Mouse (Mus musculus) mesoderm, embryonic 11.5 days (tissue): ENCODE data around the gene Myof.
A peak's percentile ranks its signal among the peaks of the same experiment; 100 is the strongest.

Experiments
- DNase-seq: peaks from one replicate; pipeline ENCODE4 v3.0.0-alpha.2; 2012; ENCODE audit warnings: low read depth, low spot score

Myof gene

DNA sequence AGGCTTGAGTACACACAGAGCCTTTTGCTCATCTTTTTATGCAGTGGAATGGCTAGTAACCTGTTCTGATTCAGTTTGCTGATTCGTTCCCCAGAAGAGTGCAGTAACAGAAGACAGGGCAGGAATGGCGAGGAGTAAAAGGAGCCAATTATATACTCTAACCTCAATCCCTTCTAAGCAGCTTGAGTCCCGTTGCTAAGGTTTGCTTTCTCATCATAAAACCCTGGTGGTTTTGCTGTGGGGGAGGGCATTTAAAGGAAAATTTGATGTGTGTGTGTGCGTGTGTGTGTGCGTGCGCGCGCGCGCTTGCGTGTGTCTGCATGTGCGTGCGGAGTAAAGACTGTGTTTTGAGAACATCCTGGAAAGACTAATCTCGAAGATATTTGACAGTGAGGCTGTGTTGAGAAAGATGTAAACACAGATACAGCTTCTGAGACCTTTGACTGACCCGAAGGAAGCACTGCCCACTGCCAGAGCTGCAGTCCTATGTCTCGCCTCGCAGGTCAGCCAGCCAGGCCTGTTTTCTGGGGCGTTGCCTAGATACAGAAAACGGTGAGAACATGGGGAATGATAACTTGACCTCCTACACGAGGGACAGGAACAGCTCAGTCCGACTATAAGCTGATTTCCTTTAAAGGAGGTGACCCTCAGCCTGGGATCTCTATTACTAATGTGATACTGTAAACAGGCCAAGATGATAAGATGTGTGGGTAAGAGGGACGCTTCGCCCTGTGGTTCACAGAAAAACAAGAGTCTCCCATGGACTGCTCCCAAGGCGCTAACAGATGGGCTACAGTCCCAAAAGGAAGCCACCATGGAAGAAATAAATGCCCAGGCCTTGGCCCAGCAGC, 39.5 kb downstream of the Myof start:
- DNase-seq = no peak

DNA sequence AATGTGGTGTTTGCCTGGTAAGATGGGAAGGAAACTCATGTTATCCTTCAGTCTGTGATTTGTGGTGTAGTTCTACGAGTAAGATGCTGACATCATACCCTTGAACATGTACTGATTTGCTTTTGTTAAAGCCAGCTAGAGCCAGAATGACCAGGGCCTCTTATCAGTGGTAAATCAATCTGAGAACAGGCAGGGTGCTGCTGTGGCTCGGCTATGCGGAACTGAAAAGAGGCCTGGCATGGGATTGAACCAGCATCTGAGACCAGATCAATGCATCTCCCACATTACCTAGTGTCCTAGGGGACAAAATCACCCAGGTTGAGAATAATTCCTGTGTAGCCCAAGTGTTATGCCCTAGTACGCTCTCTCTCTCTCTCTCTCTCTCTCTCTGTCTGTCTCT, 40.6 kb downstream of the Myof start:
- DNase-seq = no peak

DNA sequence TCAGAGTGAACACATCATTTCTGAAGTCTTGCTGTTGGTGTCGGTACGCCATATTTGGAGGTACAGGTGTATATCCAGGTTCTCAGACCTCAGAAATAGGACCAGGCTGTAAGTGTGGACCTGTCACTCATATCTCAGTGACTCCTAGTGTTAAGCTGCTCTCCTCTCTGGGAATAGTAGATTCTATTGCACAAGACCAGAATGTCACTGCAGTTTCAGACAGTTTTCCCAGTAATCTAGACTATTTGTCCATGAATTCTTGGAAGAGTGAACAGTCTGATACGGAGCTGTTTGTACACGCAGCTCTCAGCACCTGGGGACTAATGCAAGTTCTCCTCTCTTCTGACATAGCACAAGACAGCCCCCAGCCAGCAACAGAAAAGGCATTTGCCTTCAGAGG, 42.4 kb downstream of the Myof start:
- no peak for DNase-seq

DNA sequence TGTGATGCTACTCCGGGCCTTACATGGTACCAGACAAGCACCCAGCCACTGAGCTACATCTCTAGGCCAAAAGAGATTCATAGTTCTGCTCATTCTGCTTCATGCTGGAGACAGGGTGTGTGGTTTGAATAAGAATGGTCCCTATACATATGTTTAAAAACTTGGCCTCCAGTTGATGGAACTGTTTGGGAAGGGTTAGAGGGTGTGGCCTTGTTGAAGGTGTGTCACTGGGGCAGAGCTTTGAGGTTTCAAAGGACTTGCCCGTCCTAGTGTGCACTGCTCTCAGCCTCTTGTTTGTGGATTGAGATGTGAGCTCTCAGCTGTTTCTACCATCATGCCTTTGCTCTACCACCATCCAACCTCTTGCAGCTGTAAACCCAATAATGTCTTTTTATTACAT, 43.4 kb downstream of the Myof start:
- no peak for DNase-seq

DNA sequence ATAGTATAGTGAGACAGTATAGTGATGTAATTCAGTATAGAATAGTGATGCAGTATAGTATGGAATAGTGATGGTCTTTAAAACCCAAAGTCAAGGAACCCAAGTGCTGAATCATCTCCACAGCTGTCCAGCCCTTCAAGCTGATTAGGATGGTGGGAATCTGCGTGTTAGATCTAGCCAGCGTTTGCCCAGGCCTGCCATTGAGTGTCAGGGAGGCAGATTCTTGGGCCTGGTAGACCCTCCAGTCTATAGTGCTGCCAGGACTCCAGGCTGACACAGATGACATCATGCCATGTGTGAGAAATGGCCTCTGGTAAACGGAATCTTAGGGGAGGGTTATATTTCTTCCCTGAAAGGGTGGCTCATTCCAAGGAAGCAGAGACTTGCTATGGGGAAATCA, 49.1 kb downstream of the Myof start:
- DNase-seq = no peak

DNA sequence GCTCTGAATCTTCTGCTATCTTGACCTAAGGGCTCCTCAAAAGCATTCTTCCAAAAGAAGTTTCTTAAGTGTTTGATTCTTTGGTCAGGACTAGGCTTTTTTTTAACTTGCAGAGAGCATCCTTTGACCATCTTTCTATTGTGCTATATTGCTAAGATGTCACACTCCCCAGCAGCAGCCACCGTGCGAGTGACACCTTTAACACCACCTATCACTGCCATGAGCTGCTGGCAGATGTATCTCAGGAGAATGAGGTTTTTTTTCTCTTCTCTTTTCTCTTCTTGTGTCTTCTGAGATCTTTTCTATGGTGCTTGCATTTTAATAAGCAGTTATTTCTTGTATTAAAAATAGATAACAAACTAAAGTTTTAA, 51.2 kb downstream of the Myof start:
- no peak for DNase-seq

DNA sequence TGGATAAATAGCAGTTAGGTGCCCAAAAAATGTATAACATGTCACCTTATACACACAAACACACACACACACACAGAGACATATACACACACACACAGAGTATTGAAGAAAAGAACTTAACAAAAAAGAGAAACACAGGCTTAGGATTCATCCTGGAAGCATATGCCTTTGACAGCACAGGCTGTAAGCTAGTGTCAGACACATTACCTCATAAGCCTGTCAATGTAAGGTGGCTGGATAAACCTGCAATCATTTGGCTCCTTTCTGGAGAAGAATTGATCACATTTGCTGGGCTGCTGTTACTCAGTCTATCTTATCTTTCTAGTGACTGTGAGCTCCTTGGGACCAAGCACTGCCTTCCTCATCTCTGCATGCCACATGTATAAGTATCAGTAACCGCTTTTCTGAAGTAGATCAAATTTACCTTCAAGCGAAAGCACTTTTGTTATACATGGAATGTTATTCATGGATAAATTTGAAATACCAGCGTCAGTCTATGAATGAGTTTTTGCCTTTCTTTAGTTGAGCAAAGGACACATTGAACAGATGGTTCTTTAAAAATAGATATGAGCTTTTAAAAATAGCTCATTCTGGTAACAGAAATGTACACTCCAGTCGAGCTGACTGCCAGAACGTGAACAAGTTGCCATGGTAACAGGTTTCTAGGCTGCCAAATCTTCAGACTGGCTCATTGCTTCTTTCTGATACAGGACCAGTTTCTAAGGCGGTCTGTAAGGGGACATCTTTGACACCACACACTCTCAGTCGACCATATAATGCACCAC, 51.8 kb downstream of the Myof start:
- DNase-seq = no peak

DNA sequence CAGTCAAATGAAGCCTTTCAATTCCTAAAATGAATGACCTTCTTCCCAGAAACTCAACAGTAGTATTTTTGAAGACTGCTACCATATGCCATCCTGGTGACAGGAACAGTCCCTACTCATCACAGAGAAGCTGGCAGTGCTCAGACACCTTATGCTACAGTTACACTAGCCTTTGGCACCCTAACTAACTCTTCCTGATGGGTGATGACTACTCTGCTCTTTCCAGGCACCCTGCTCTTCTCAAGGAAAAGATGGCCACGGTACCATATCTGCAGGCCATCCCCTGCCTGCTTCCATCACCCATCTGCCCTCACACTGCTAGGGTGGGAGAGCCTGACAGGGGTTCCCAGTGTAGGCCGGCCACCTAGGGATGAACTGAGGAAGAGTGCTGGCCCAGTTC, 53.4 kb downstream of the Myof start:
- no peak for DNase-seq

DNA sequence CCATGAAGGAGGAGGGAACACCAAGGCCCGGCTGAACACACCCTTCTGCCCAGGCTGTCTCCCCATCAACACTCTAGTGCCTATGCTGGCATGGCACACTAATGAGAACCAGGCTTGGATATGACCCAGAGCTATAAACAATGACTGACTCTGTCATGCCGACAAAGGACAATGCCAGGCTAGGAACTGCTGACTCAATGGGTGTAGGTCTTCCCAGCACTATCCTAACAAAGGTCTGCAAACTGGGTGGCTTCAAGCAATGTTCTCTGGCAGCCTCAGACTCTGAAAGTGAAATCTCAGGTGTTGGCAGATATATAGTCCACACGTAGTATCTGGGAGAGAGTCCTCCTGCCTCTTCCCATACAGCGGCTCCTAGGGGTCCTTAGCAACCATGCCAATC, 55.2 kb downstream of the Myof start:
- DNase-seq = no peak

DNA sequence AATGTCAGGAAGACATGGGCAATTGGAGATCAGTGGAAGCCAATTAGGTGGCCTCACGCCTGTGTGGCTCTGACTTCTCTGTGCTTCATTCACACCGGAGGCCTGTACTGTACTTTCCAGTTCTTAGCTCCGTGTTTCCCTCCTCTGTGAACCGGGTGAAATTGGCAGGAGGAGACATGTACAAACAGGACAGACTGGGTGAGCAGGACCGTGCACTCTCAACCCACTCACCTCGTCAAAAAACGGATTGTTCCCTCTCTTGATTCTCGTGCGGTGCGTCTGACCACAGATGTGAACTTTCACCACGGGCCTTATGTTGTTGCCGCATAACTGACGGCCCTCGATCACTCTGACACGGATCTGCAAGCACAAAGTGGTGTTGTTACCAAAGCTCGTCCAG, 57.6 kb downstream of the Myof start:
- no peak for DNase-seq

DNA sequence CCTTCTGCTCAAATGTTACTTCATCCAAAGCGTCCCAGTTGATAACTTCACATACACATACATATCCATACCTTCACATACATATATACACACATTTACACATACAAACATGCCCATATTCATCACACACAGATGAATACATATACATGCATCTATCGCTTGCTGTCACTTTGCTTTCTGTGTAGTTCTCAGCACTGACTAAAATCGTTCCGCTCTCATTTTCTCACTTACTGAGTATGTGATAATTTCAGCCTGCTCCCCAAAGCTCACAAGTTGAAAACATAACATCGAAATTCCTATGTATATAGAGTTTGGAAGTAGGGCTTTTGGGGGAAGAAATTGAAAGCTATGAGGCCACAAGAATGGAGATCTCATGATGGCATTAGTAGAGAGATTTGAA, 67.4 kb downstream of the Myof start:
- no peak for DNase-seq

DNA sequence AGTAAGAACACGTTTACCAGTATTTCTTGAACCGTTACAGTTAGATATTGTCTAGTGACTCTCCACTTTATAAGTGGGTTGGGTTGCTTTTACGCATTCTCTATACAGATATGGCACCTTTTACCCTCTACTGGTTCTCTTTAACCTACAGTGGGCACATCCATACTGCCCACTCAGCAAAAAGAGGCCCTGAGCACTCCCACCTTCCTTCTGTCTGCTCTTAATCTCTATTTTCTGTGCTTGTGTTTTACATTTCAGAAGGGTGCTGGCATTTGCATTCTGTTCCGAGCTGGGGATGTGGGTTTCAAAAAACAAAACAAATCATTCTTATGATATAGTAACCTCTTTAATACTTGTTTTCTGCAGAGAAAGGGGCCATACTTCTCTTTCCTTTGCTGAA, 72.8 kb downstream of the Myof start:
- DNase-seq = no peak

DNA sequence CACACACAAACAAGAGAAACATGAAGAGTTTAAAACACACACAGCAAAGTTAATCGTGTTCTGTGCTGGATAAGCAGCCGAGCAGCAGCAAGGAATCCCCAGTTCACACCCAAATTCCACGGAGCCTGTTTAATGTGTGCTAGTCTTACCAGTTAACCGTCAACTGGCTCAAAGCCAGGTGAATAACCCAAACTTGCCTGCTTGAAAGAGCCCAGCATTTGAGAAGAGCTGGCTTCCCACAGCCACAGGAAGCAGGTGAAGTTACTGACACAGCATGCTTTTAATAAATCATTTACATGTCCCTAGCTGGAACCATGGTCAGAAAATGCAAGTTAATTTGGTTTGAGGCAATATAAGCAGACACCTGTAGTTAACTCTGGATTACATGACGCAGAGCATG, 73.4 kb downstream of the Myof start:
- no peak for DNase-seq

DNA sequence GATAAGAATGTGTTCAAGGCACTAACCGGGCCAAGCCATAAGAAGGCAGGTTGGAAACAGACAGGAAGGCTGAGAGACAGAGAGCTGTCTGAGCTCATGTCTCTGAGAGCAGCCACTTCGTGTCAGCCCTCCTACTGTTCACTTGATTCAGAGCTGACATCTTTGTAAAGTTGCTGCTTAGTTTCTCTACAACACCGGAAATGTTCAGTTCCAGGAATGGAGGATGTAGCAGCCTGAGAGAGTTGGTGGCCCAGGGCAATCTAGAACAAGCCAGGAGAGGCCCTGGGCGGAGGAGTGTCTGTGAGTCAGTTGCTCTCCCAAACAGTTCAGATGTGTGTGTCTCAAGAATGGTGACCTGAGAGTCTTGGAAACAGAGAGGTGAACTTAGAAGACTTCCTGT, 77.5 kb downstream of the Myof start:
- DNase-seq = no peak

DNA sequence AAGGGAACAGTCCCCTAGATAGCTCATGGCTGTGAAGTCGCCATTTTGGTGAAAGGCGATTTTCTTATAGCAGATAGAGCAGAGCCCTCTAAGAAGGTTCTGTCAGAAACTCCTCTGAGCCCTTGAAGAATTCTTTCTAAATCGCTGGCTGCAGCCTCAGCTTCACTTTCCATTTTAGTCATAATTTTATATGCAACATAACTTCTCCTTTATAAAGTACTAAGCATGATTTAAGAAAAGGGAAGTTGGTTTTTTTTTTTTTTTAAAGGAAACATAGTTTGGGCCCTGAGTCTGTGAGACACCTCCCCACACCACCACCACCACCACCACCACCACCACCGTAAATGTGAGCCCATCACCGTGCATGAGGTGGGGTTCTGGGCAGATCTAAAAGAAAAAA, 80.0 kb downstream of the Myof start:
- DNase-seq = no peak

DNA sequence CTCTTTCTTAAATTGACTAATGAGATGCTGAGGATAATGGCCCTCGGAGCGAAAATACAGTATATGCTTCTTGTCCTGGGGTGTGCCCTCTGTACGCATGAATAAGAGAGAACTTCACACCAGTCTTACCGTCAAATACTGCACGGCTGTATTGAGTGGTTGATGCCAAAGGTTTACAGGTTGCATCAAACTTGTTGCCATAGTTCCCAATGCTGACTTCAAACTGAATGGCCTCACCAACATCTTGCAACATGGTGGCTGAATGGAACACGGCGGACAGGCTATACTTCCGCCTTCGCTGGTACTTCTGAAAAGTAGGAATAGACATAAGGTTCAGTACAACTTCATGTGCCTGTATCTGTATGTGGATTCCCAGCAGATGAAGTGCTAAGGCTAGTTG, 82.6 kb downstream of the Myof start:
- no peak for DNase-seq

DNA sequence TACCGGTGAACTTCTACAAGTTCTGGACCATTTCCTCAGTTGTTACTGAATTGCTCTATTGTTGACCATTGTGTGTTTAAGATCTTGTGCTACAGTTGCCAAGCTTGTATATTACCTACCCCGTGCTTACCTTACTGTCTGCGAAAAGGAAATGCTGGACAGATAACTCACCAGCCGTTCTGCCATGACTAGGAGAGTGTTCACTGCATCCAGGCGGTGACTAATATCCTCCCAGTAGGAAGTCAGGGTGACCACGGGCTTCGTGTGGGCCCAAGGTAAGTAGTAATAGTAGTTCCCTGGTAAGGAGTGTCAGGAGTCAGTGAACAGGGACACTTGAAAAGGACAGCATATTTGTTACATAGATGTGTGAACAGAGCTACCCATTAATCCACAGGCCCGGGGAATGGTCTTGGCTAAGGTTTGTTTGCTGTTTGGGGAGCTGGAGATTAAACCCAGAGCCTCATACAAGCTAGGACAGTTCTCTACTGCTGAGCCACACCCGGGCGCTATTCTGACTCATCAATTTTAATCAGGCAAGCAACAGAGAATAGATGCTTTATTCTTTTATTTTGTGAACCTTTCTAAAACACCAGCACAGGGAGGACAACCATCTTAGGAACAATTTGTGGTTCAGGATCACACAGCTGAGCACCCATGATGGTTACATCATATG, 83.7 kb downstream of the Myof start:
- no peak for DNase-seq

DNA sequence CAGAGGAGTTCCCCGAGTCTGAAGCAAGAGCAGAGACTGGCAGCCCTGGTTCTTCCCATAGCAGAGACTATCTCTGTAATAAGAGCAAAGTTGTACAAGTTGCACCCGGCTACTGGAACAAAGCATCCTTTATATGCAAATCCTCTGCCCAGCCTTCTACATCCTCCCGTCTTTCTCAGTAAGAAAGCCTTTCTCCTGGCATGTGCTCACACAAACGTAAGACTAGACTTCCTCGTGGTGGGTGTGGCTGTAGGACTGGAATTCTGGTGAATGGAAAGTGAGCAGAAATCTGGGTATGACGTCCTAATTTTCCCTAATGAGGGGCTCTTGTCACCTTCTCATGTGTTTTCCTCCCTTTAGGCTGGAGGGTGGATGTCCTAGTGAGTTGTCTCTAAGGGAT, 84.3 kb downstream of the Myof start:
- DNase-seq = no peak

DNA sequence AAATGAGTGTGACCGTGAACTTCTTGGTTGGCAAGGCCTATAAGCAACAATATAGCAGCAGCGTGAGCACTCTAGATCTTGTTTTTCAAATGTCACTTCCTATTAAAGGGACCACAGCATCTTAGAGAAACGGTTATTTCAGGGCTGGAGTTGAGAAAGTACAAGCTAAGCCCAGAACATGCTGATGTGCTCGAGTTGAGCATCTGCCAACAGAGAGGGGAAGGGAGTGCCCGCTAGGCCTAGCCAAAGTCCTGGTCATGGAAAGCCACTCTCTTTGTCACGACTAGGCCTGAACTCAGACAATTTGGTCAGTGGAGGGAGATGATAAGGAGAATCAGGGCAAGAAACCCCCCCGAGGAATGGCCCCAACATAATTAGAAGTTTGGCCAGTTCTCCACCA, 86.1 kb downstream of the Myof start:
- DNase-seq = no peak

DNA sequence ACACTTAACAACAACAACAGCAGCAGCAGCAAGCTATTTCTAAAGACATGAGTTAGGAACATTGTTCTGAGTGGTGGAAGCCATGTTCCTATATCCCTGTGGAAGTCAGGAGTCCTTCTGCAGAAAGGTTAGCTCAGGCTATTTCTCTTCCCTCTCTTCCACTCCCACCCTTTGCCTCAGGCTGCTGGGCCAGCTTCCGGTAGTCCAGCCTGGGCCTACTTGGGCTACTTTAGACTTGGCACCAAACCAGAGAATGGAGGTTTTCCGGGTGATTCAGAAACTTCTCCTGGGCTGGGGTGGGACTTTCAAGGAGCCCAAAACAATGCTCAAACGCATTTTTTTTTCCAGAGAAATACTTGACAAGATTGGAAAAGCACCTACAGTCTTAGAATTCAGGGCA, 87.4 kb downstream of the Myof start:
- no peak for DNase-seq

DNA sequence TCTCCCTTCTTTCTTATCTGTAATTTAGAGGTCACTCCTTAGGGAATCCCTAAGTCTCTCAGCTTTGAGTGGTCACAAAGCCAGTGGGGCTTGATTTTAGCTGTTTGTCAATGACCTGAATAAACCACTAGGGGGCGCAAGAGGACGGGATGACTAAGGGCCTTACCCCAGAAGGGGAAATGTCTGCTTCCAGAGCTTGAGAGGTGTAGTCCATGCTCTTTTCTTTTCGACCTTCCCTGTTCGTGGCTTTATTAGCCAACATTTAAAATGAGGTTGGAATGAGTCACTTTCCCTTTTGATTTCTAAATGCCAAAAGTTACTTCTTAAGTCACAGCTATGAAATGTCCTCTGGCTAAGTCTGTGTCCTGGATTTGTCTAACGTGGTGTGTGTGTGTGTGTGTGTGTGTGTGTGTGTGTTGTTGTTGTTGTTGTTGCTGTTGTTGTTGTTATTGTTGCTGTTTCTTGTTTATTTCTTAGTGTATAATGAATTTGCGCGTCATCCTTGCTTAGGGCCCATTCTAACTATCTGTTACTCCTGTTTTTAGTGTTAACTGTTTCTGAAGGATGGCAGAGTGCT, 87.9 kb downstream of the Myof start:
- peak; percentile 80 for DNase-seq

DNA sequence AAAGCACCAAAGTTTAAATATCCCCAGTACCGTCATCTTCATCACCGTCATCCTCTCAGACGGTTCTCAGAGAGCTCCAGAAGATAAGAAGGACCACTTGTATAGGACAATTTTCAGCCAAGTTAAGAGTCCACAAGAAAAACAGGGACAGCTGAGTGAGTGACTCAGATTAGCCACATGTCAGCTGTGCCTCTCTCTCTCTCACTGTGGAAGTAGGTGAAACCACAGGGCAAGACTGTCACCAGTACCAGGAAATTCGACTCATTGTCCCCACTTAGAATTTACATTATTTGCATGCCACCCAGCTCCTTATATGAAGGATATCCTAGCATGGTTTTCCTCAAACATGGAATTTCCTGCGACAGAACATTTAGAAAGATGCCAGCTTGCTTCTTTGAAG, 88.6 kb downstream of the Myof start:
- no peak for DNase-seq
